Mouse (Mus musculus): ENCODE measurements around the gene Utrn. TPM values are rescaled to one million over a fixed set of nuclear protein-coding genes. Genes with fewer than 3 reads are reported as not detected.

Gene Utrn
- total RNA-seq, 2 experiments from 2014 or later = 40.7 to 46.3 TPM

DNA sequence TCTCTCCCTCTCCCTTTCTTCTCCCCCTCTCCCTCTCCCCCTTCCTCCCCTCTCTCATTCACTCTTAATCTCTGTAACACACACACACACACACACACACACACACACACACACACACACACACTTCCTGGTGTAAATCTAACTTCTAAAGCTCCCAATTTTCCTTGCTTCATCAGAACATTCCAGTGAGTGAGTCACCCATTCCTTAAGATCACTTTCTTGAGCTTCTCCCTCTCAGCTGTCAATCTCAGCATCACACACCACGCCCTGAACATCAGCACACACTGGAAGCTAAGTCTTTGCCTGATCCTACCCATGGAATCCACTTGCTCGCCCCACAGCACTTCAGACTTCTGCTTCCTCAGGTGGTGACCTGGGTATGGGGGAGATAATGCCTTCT is 58.3 kb downstream of the Utrn start:
- no peak for ATAC-seq (replicated peaks; ENCODE audit: low FRiP score, poor library complexity, severe bottlenecking)

- no peak for ATAC-seq (replicated peaks; ENCODE audit: low FRiP score, poor library complexity, severe bottlenecking)
These were observed 59.5 kb downstream of the Utrn start for GRCm38 (mm10) chr10:12809702-12810101.

GRCm38 (mm10) chr10:12808467-12808866 is 60.7 kb downstream of the Utrn start:
- no peak for ATAC-seq (replicated peaks; ENCODE audit: low FRiP score, poor library complexity, severe bottlenecking)

- no peak for ATAC-seq (replicated peaks; ENCODE audit: low FRiP score, poor library complexity, severe bottlenecking)
These were observed 61.5 kb downstream of the Utrn start for GRCm38 (mm10) chr10:12807706-12808105.

GRCm38 (mm10) chr10:12805826-12806225 is 63.3 kb downstream of the Utrn start:
- ATAC-seq (replicated peaks; ENCODE audit: low FRiP score, poor library complexity, severe bottlenecking) = no peak

DNA sequence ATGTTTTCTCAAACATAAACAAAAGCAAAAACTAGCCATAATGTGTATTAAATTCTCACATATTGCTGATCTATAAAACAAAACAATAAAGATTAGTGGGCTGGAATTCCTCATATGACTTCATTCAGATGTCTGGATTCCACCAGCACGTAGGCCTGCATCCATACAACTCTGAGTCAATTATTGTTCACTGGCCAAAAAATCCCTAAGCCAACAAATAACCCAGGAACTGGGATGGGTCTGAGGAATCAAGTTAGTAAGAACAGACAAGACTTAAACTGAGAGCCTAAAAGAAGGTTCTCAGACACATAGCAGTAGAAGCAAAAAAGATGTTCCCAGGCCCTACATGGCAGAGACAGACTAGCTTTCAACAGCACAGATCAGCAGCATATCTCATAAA is 65.2 kb downstream of the Utrn start:
- no peak for ATAC-seq (replicated peaks; ENCODE audit: low FRiP score, poor library complexity, severe bottlenecking)

- no peak for ATAC-seq (replicated peaks; ENCODE audit: low FRiP score, poor library complexity, severe bottlenecking)
These were observed 69.7 kb downstream of the Utrn start for GRCm38 (mm10) chr10:12799416-12799815.

- ATAC-seq (replicated peaks; ENCODE audit: low FRiP score, poor library complexity, severe bottlenecking) = no peak
These were observed 70.9 kb downstream of the Utrn start for GRCm38 (mm10) chr10:12798248-12798647.

GRCm38 (mm10) chr10:12796510-12796840 is 72.7 kb downstream of the Utrn start:
- no peak for ATAC-seq (replicated peaks; ENCODE audit: low FRiP score, poor library complexity, severe bottlenecking)

DNA sequence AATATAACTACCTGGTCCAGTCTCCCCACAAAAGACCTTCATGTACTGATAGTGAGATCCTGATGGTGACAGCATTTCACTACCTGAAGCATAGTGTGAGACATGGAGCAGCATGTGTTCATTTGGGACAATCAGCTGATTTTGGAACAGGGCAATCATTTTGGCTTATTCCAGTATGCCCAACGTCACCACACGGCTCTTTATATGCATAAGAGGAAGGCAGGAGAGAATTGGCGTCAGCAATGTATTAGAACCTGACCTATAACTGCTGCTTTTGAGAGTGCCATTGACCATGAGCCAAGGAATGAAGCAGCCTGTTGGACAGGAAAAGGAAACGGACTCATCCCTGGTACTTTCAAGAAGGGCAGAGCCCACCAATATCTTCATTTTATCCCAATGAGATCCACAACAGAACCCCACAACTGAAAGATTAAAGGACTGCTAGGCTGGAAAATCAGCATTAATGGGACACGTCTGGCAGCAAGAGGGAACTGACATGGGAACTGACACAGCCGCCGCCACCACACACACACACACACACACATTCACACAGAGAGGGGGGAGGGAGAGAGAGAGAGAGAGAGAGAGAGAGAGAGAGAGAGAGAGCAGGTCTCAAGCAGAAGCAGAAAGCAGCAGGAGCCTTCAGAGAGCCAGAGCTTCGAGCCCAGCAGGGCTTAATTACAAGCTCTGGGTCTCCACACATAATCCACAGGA is 73.2 kb downstream of the Utrn start:
- ATAC-seq (replicated peaks; ENCODE audit: low FRiP score, poor library complexity, severe bottlenecking) = no peak

- no peak for ATAC-seq (replicated peaks; ENCODE audit: low FRiP score, poor library complexity, severe bottlenecking)
These were observed 77.1 kb downstream of the Utrn start for GRCm38 (mm10) chr10:12792049-12792448.

- ATAC-seq (replicated peaks; ENCODE audit: low FRiP score, poor library complexity, severe bottlenecking) = no peak
These were observed 78.3 kb downstream of the Utrn start for GRCm38 (mm10) chr10:12790881-12791280.

DNA sequence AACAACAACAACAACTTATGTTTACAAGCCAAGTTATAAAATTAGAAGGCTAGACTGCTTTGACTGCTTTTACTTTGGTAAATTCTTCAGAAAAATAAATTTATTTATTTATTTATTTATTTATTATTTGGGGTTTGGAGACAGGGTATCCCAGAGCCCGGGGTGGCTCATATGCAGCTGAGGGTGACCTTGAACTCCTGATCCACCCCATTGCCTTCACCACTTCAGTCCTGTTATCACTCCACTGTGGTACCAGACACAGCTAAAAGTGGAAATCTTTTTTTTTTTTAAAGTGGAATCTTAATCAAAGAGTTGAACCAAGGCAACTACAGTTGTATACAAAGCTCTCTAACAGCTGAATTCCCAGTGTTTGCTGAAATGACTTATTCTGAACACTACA is 80.6 kb downstream of the Utrn start:
- no peak for ATAC-seq (replicated peaks; ENCODE audit: low FRiP score, poor library complexity, severe bottlenecking)

GRCm38 (mm10) chr10:12787965-12788364 is 81.2 kb downstream of the Utrn start:
- no peak for ATAC-seq (replicated peaks; ENCODE audit: low FRiP score, poor library complexity, severe bottlenecking)

- ATAC-seq (replicated peaks; ENCODE audit: low FRiP score, poor library complexity, severe bottlenecking) = no peak
These were observed 83.9 kb downstream of the Utrn start for GRCm38 (mm10) chr10:12785299-12785698.

GRCm38 (mm10) chr10:12781381-12781907 is 87.7 kb downstream of the Utrn start:
- no peak for ATAC-seq (replicated peaks; ENCODE audit: low FRiP score, poor library complexity, severe bottlenecking)

DNA sequence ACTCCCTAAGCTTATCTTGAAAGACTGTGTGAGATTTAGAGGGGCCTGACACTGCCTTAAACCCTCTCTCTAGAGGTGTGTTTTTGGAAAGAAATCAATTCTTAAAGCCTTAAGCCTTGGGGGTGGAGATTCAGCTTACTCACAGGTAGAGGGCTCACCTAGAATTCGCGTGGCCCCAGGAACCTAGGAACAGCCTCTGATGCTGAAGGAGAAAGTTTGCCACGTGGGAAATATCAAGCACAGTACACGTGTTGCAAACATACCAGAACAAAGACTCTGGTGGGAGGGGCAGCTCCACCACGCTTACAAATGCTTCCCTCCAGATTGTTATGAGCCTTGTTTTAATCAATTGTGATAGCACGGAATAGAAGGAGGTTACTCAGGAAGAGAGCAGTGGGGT is 96.0 kb downstream of the Utrn start:
- ATAC-seq (replicated peaks; ENCODE audit: low FRiP score, poor library complexity, severe bottlenecking) = no peak

GRCm38 (mm10) chr10:12771511-12771910 is 97.7 kb downstream of the Utrn start:
- no peak for ATAC-seq (replicated peaks; ENCODE audit: low FRiP score, poor library complexity, severe bottlenecking)

GRCm38 (mm10) chr10:12762668-12763067 is 106.5 kb downstream of the Utrn start:
- no peak for ATAC-seq (replicated peaks; ENCODE audit: low FRiP score, poor library complexity, severe bottlenecking)

GRCm38 (mm10) chr10:12758702-12758988 is 110.5 kb downstream of the Utrn start:
- no peak for ATAC-seq (replicated peaks; ENCODE audit: low FRiP score, poor library complexity, severe bottlenecking)

- ATAC-seq (replicated peaks; ENCODE audit: low FRiP score, poor library complexity, severe bottlenecking) = no peak
These were observed 111.0 kb downstream of the Utrn start for GRCm38 (mm10) chr10:12757943-12758701.
